Mouse (Mus musculus): ENCODE data around the gene Ikzf3.

GRCm38 (mm10) chr11:98520468-98520867, 25.4 kb downstream of the Ikzf3 start:
- TF ChIP-seq POLR2A (IDR thresholded peaks at IDR 0.05; ENCODE audit: insufficient read length, low read depth) (no peak), E2F4 (IDR thresholded peaks at IDR 0.05; ENCODE audit: insufficient read depth) (no peak), USF1 (IDR thresholded peaks at IDR 0.05; ENCODE audit: low read depth) (no peak), POLR2AphosphoS2 (IDR thresholded peaks at IDR 0.05; ENCODE audit: insufficient read length, low read depth) (no peak), MYOG (IDR thresholded peaks at IDR 0.05; ENCODE audit: control insufficient read depth in 1 of 3, insufficient read depth in 1 of 3, insufficient read length in 2 of 3, low read depth in 2 of 3) (no peak), TCF3 (IDR thresholded peaks at IDR 0.05; ENCODE audit: insufficient read length, low read depth) (no peak), MAX (IDR thresholded peaks at IDR 0.05; ENCODE audit: low read depth) (no peak), TCF12 (IDR thresholded peaks at IDR 0.05; ENCODE audit: insufficient read depth, poor library complexity, severe bottlenecking) (no peak), MYOD1 (IDR thresholded peaks at IDR 0.05; ENCODE audit: control insufficient read depth in 1 of 3, insufficient read length in 2 of 3, low read depth in 2 of 3) (no peak)
